Mouse (Mus musculus) liver, adult 2 months (tissue): ENCODE results near the gene Esp38.

Experiments used
- CTCF ChIP-seq: fragments of 200-500 bp; IDR thresholded peaks from 2 replicates; pipeline ENCODE4 v1.5.1; 2011; ENCODE audit warnings: low read depth, low read length, control low read depth
- POLR2A ChIP-seq: fragments of 200-500 bp; IDR thresholded peaks from 2 replicates; pipeline ENCODE4 v1.6.1; 2011; ENCODE audit warnings: low read length, control low read depth; ENCODE audit not compliant: insufficient read depth; ENCODE audit errors: extremely low read depth

DNA sequence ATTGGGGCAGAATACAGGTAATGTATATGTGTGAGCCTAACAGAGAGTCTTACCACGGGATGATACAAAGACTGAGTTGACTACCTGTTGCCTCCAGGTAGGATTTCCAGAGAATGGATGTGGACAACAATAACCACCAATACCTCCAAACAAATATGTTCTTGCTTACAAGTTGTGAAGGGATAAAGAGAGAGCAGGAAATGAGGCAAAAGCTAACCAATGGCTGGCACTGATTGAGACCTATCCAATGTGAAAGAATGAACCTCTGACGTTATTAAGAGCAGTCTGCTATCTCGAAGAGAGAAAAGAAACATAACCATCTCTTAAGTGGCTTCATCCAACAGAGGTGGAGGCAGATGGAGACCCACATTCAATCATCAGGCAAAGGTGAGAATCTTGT is at the start of gene Esp38:
- TF ChIP-seq CTCF = no peak
- TF ChIP-seq POLR2A = no peak
